Mouse (Mus musculus) CH12.LX (cell line): Measurements from ENCODE around the gene Pla2r1. TPM values are rescaled to one million over a fixed set of nuclear protein-coding genes. Genes with fewer than 3 reads are reported as not detected.

ENCODE experiments used
- DNase-seq: peaks from one replicate; pipeline ENCODE4 v3.0.0-alpha.2; 2013; ENCODE audit errors: extremely low read depth
- H3K27ac ChIP-seq: 2 replicates; pipeline ENCODE4 v1.5.1; 2012; ENCODE audit warnings: low read depth, mild to moderate bottlenecking, control low read depth, moderate library complexity; ENCODE audit not compliant: insufficient read depth
- H3K27me3 ChIP-seq: replicated peaks from 2 replicates; pipeline ENCODE3; 2012; ENCODE audit warnings: inconsistent platforms
- H3K36me3 ChIP-seq, 2 experiments: replicated peaks in 1 of 2; 2 replicates each; pipeline versions ENCODE3 to v1.6.1; 2012; ENCODE audit warnings: inconsistent platforms in 1 of 2, low read length in 1 of 2, mild to moderate bottlenecking in 1 of 2, mixed read lengths in 1 of 2, moderate library complexity in 1 of 2; ENCODE audit not compliant: control insufficient read depth in 1 of 2, insufficient read depth in 1 of 2
- H3K4me1 ChIP-seq, 2 experiments: 2 replicates each; pipeline ENCODE4 v1.6.1; 2012; ENCODE audit warnings: inconsistent platforms in 1 of 2, moderate library complexity in 1 of 2; ENCODE audit not compliant: insufficient read depth in 2 of 2, control insufficient read depth in 1 of 2
- H3K4me2 ChIP-seq: 2 replicates; pipeline ENCODE4 v1.6.1; 2012; ENCODE audit warnings: low read depth, mild to moderate bottlenecking, control low read depth; ENCODE audit not compliant: poor library complexity, insufficient read depth, severe bottlenecking
- H3K4me3 ChIP-seq, 3 experiments: fragments of 150-350 bp in 1 of 3; sonication (generic) in 1 of 3; replicated peaks in 1 of 3; 2 replicates each; pipeline versions ENCODE3 to v1.5.1; 2011 to 2012; ENCODE audit warnings: low read depth in 2 of 3, low read length in 2 of 3, mild to moderate bottlenecking in 2 of 3, moderate library complexity in 2 of 3, control low read depth in 1 of 3, improper control_type of control experiment in 1 of 3, inconsistent platforms in 1 of 3, mixed read lengths in 1 of 3; ENCODE audit not compliant: poor library complexity in 1 of 3
- H3K79me2 ChIP-seq: replicated peaks from 2 replicates; pipeline ENCODE4 v1.6.1; 2012; ENCODE audit warnings: mild to moderate bottlenecking, moderate library complexity; ENCODE audit not compliant: control insufficient read depth, poor library complexity, insufficient read depth, severe bottlenecking; ENCODE audit errors: extremely low read depth
- H3K9ac ChIP-seq: 2 replicates; pipeline ENCODE4 v1.6.1; 2012; ENCODE audit warnings: low read depth, mild to moderate bottlenecking, control low read depth, moderate library complexity; ENCODE audit not compliant: insufficient read depth
- H3K9me3 ChIP-seq: replicated peaks from 2 replicates; pipeline ENCODE3; 2012; ENCODE audit warnings: low read length, inconsistent platforms, mixed read lengths
- BHLHE40 ChIP-seq: IDR thresholded peaks from 2 replicates; pipeline ENCODE4 v1.6.1; 2011; ENCODE audit warnings: mild to moderate bottlenecking, low read depth, low read length, improper control_type of control experiment
- CHD1 ChIP-seq: IDR thresholded peaks from 2 replicates; pipeline ENCODE4 v1.6.1; 2012; ENCODE audit warnings: low read depth, low read length, improper control_type of control experiment, inconsistent platforms
- ETS1 ChIP-seq: conservative IDR thresholded peaks from 2 replicates; pipeline ENCODE4 v1.6.1; 2012; ENCODE audit warnings: low read depth, mild to moderate bottlenecking, inconsistent platforms, low read length, improper control_type of control experiment, moderate library complexity
- HCFC1 ChIP-seq: IDR thresholded peaks from 2 replicates; pipeline ENCODE4 v1.6.1; 2012; ENCODE audit warnings: low read depth, mild to moderate bottlenecking, inconsistent platforms, low read length, improper control_type of control experiment
- JUND ChIP-seq: conservative IDR thresholded peaks from 2 replicates; pipeline ENCODE4 v1.6.1; 2011; ENCODE audit warnings: low read depth, low read length, improper control_type of control experiment
- MAX ChIP-seq: IDR thresholded peaks from 2 replicates; pipeline ENCODE4 v1.6.1; 2011; ENCODE audit warnings: low read length, improper control_type of control experiment
- MAZ ChIP-seq: IDR thresholded peaks from 2 replicates; pipeline ENCODE4 v1.6.1; 2012; ENCODE audit warnings: low read depth, mild to moderate bottlenecking, inconsistent platforms, low read length, improper control_type of control experiment, moderate library complexity
- MEF2A ChIP-seq: IDR thresholded peaks from 2 replicates; pipeline ENCODE4 v1.6.1; 2014; ENCODE audit warnings: low read depth, mild to moderate bottlenecking, inconsistent platforms, low read length, improper control_type of control experiment, borderline replicate concordance
- MXI1 ChIP-seq: IDR thresholded peaks from 2 replicates; pipeline ENCODE4 v1.6.1; 2011; ENCODE audit warnings: mild to moderate bottlenecking, low read depth, low read length, improper control_type of control experiment
- MYC ChIP-seq: IDR thresholded peaks from 2 replicates; pipeline ENCODE4 v1.6.1; 2011; ENCODE audit warnings: low read depth, mild to moderate bottlenecking, improper control_type of control experiment, low read length
- NRF1 ChIP-seq: IDR thresholded peaks from 2 replicates; pipeline ENCODE4 v1.6.1; 2014; ENCODE audit warnings: low read depth, mild to moderate bottlenecking, inconsistent platforms, low read length, improper control_type of control experiment, moderate library complexity
- PAX5 ChIP-seq: IDR thresholded peaks from 2 replicates; pipeline ENCODE4 v1.6.1; 2012; ENCODE audit warnings: low read length, inconsistent platforms, mixed read lengths
- POLR2AphosphoS2 ChIP-seq: IDR thresholded peaks from 2 replicates; pipeline ENCODE4 v1.6.1; 2011; ENCODE audit warnings: low read depth, low read length, improper control_type of control experiment
- RCOR1 ChIP-seq: conservative IDR thresholded peaks from 2 replicates; pipeline ENCODE4 v1.6.1; 2012; ENCODE audit warnings: low read depth, mild to moderate bottlenecking, inconsistent platforms, low read length, improper control_type of control experiment
- TBP ChIP-seq: conservative IDR thresholded peaks from 2 replicates; pipeline ENCODE4 v1.6.1; 2011; ENCODE audit warnings: low read depth, low read length, improper control_type of control experiment
- TCF12 ChIP-seq: IDR thresholded peaks from 2 replicates; pipeline ENCODE4 v1.6.1; 2014; ENCODE audit warnings: low read depth, mild to moderate bottlenecking, inconsistent platforms, low read length, improper control_type of control experiment
- USF1 ChIP-seq: IDR thresholded peaks from 2 replicates; pipeline ENCODE4 v1.6.1; 2014; ENCODE audit warnings: low read depth, mild to moderate bottlenecking, inconsistent platforms, low read length, improper control_type of control experiment
- ZKSCAN1 ChIP-seq: IDR thresholded peaks from 2 replicates; pipeline ENCODE4 v1.6.1; 2012; ENCODE audit warnings: low read depth, inconsistent platforms, low read length, improper control_type of control experiment, borderline replicate concordance
- dilution Hi-C: fragments of 300-500 bp; cut with MboI; formaldehyde crosslinking; loops from 2 replicates; pipeline ENCODE4 v1.14.3; 2020; ENCODE audit warnings: low sequenced_read_pairs; ENCODE audit not compliant: extremely low pct_unique_long_range_greater_than_20kb, extremely low pct_ligation_motif_present
- in situ Hi-C: fragments of 300-500 bp; cut with MboI; formaldehyde crosslinking; loops from 3 replicates; pipeline ENCODE4 v1.14.3; 2019; ENCODE audit warnings: low sequenced_read_pairs, low pct_ligation_motif_present, low pct_unique_long_range_greater_than_20kb, mixed read lengths
- polyA plus RNA-seq: library from polyadenylated mRNA; unstranded; fragments of >175 nt; gene quantifications from 2 replicates; pipeline ENCODE4 v1.2.1, GENCODE M21; 2012; ENCODE audit warnings: low read depth; ENCODE audit not compliant: insufficient read length
- total RNA-seq, 2 experiments: library from RNA; depleted of rRNA; stranded (reverse); fragments of 300-350 nt in 1 of 2; fragments of >200 nt in 1 of 2; gene quantifications; 2 replicates each; pipeline ENCODE4 v1.2.3; 2012 to 2014

Gene Pla2r1
- total and polyA plus RNA-seq, 3 experiments: not detected

- dilution Hi-C loops (no loop called here), in situ Hi-C loops (loop anchor here (25.0 kb wide), 1 partner anchor 167 kb away; no protein-coding TSS in a partner anchor)
- Histone ChIP-seq H3K36me3 (no peaks in the 10 kb centered on the region), H3K27ac (no peak overlapping the region), H3K9me3 (no peaks in the 10 kb centered on the region), H3K79me2 (no peaks in the 10 kb centered on the region), H3K9ac (no peak overlapping the region), H3K27me3 (no peaks in the 10 kb centered on the region), H3K4me2 (no peak overlapping the region), H3K4me3 (no peak overlapping the region), H3K4me1 (peaks cover 0 to 2% of the 10 kb centered on the region in 2 experiments; a peak in 2 of 4 replicates)
- no peak for DNase-seq
- TF ChIP-seq CHD1: no peak
- TF ChIP-seq RCOR1: no peak
- TF ChIP-seq POLR2AphosphoS2: no peak
- no peak for TF ChIP-seq PAX5
- no peak for TF ChIP-seq MEF2A
- TF ChIP-seq MAX: no peak
Observed at GRCm38 (mm10) chr2:60404763-60405162, 148.3 kb downstream of the Pla2r1 start.

GRCm38 (mm10) chr2:60401694-60402093, 151.4 kb downstream of the Pla2r1 start:
- Histone ChIP-seq H3K4me2 (no peak overlapping the region), H3K9ac (no peak overlapping the region), H3K9me3 (peaks cover 2% of the 10 kb centered on the region), H3K4me3 (no peak overlapping the region), H3K79me2 (no peaks in the 10 kb centered on the region), H3K4me1 (peaks cover 0 to 2% of the 10 kb centered on the region in 2 experiments; a peak in 1 of 4 replicates), H3K27ac (no peak overlapping the region), H3K36me3 (no peaks in the 10 kb centered on the region), H3K27me3 (no peaks in the 10 kb centered on the region)
- TF ChIP-seq TCF12 (no peak), HCFC1 (no peak), USF1 (no peak), MAZ (no peak), NRF1 (no peak), RCOR1 (no peak), MXI1 (no peak), ZKSCAN1 (no peak), TBP (no peak), JUND (no peak), ETS1 (no peak), BHLHE40 (no peak), MYC (no peak), MAX (no peak)
- in situ Hi-C loops (loop anchor here (25.0 kb wide), 1 partner anchor 164 kb away; no protein-coding TSS in a partner anchor), dilution Hi-C loops (no loop called here)
- DNase-seq: no peak
